Comparison of ENCODE assay signal across 15 mouse cellular contexts in the genomic region with DNA sequence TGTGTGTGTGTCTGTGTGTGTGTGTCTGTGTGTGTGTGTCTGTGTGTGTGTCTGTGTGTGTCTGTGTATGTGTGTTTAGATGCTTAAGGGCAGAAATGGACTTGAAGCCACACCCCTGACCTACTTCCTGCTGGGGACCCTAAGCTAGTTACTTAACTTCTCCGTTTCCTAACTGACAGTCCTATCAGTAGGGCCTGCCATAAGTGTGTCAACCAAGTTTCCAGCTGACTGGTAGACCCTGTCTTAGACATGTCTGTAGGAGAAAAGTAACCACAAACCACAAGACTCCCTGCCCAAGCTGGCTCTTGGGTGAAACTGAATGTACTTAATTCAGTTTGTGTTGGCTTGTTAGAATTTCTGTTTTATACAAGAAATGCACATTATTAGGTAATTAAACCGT. TPM values are rescaled to one million over a fixed set of nuclear protein-coding genes. Genes with fewer than 3 reads are reported as not detected.
DNase-seq lines count a peak whose midpoint lies in the region; ATAC-seq and TF ChIP-seq lines count a peak whose summit lies in the region.
"Had no signal": no experiment of that assay in that cellular context is flagged by ENCODE, and none has a peak within 500 bp of the region (broad histone marks: within the 10 kb centered on the region; RNA-seq: fewer than 3 reads in every experiment).

No protein-coding gene starts in this region.

- no peak for DNase-seq in hindbrain, postnatal 0 days (ENCODE audit: low spot score)
- no peak for DNase-seq in hindbrain, embryonic 10.5 days (ENCODE audit: low spot score)
- peak; percentile 60 for DNase-seq in CH12.LX (ENCODE audit: extremely low read depth)
- DNase-seq in splenic B cell, adult 2 months (ENCODE audit: low read depth, low spot score), result peak; percentile 72
- no peak for DNase-seq in hindbrain, embryonic 14.5 days (ENCODE audit: low spot score)
- DNase-seq in right cerebral cortex, postnatal 36 days (ENCODE audit: low spot score in 2 of 2), result no peak
- no peak for DNase-seq in cerebellum, adult 9-11 months
- DNase-seq: right cerebral cortex, postnatal 14 days had no signal

- no peak overlapping the region for H3K9ac ChIP-seq in hindbrain, postnatal 0 days (replicated peaks; ENCODE audit: low read length)
- H3K9ac ChIP-seq in CH12.LX (ENCODE audit: insufficient read depth, low read depth), result no peak overlapping the region
- no peak overlapping the region for H3K9ac ChIP-seq in hindbrain, embryonic 14.5 days
- H3K9ac ChIP-seq: embryonic facial prominence, embryonic 12.5 days; neural tube, embryonic 12.5 days had no signal

- H3K9me3 ChIP-seq in hindbrain, postnatal 0 days (ENCODE audit: low read length), result no peaks in the 10 kb centered on the region
- no peaks in the 10 kb centered on the region for H3K9me3 ChIP-seq in hindbrain, embryonic 10.5 days
- no peaks in the 10 kb centered on the region for H3K9me3 ChIP-seq in CH12.LX (replicated peaks; ENCODE audit: low read length)
- H3K9me3 ChIP-seq in hindbrain, embryonic 14.5 days (ENCODE audit: control insufficient read depth, low read length), result no peaks in the 10 kb centered on the region
- H3K9me3 ChIP-seq: embryonic facial prominence, embryonic 12.5 days; heart, embryonic 10.5 days; neural tube, embryonic 12.5 days had no signal

- H3K79me2 ChIP-seq in CH12.LX (replicated peaks; ENCODE audit: control insufficient read depth, extremely low read depth, insufficient read depth, poor library complexity, severe bottlenecking), result no peaks in the 10 kb centered on the region

- H3K4me2 ChIP-seq in hindbrain, postnatal 0 days (ENCODE audit: low read depth, low read length), result peak overlapping the region; percentile 13; the same call in 1 of the 2 replicates
- H3K4me2 ChIP-seq in CH12.LX (ENCODE audit: insufficient read depth, low read depth, poor library complexity, severe bottlenecking), result no peak overlapping the region
- H3K4me2 ChIP-seq in hindbrain, embryonic 14.5 days (replicated peaks), result no peak overlapping the region
- H3K4me2 ChIP-seq: embryonic facial prominence, embryonic 12.5 days; neural tube, embryonic 12.5 days had no signal

- dilution Hi-C loops in CH12.LX (cut with MboI; ENCODE audit: extremely low pct_ligation_motif_present, extremely low pct_unique_long_range_greater_than_20kb, low sequenced_read_pairs), result loop anchor here (25.0 kb wide), 1 partner anchor 95 kb away; no protein-coding TSS in a partner anchor

- peak overlapping the region; percentile 28; the same call in 1 of the 2 replicates for H3K27ac ChIP-seq in hindbrain, postnatal 0 days
- H3K27ac ChIP-seq in hindbrain, embryonic 10.5 days, result no peak overlapping the region
- no peak overlapping the region for H3K27ac ChIP-seq in CH12.LX (ENCODE audit: insufficient read depth, low read depth)
- H3K27ac ChIP-seq in hindbrain, embryonic 14.5 days, result no peak overlapping the region
- H3K27ac ChIP-seq: macrophage; neural tube, embryonic 12.5 days had no signal

- no peaks in the 10 kb centered on the region for H3K36me3 ChIP-seq in hindbrain, postnatal 0 days (ENCODE audit: insufficient read depth, low read length)
- no peaks in the 10 kb centered on the region for H3K36me3 ChIP-seq in hindbrain, embryonic 10.5 days
- H3K36me3 ChIP-seq in CH12.LX (replicated peaks in 1 of 2; ENCODE audit: control insufficient read depth in 1 of 2, insufficient read depth in 1 of 2, low read length in 1 of 2), result no peaks in the 10 kb centered on the region
- H3K36me3 ChIP-seq in splenic B cell, adult 2 months (ENCODE audit: control insufficient read depth, insufficient read depth, low read length, poor library complexity, severe bottlenecking), result no peaks in the 10 kb centered on the region
- H3K36me3 ChIP-seq in hindbrain, embryonic 14.5 days (replicated peaks; ENCODE audit: control insufficient read depth, insufficient read depth), result no peaks in the 10 kb centered on the region
- H3K36me3 ChIP-seq: embryonic facial prominence, embryonic 12.5 days; heart, embryonic 10.5 days; neural tube, embryonic 12.5 days had no signal

- H3K4me1 ChIP-seq in hindbrain, postnatal 0 days (ENCODE audit: insufficient read depth, low read length), result no peaks in the 10 kb centered on the region
- peaks cover 23% of the 10 kb centered on the region for H3K4me1 ChIP-seq in hindbrain, embryonic 10.5 days (replicated peaks)
- peaks cover 0 to 19% of the 10 kb centered on the region in 2 experiments; a peak in 2 of 4 replicates for H3K4me1 ChIP-seq in CH12.LX (ENCODE audit: control insufficient read depth in 1 of 2, insufficient read depth in 2 of 2)
- no peaks in the 10 kb centered on the region for H3K4me1 ChIP-seq in hindbrain, embryonic 14.5 days (replicated peaks; ENCODE audit: control insufficient read depth, insufficient read depth, low read length)

- in situ Hi-C loops in CH12.LX (cut with MboI; ENCODE audit: low pct_ligation_motif_present, low pct_unique_long_range_greater_than_20kb, low sequenced_read_pairs), result loop anchor here (10.0 kb wide), 1 partner anchor 83 kb away; no protein-coding TSS in a partner anchor

- H3K27me3 ChIP-seq in hindbrain, postnatal 0 days (ENCODE audit: insufficient read depth, low read length), result no peaks in the 10 kb centered on the region
- no peaks in the 10 kb centered on the region for H3K27me3 ChIP-seq in hindbrain, embryonic 10.5 days (ENCODE audit: insufficient read depth, poor library complexity, severe bottlenecking)
- H3K27me3 ChIP-seq in CH12.LX (replicated peaks), result no peaks in the 10 kb centered on the region
- no peaks in the 10 kb centered on the region for H3K27me3 ChIP-seq in splenic B cell, adult 2 months (ENCODE audit: control insufficient read depth, insufficient read depth, low read length, poor library complexity, severe bottlenecking)
- no peaks in the 10 kb centered on the region for H3K27me3 ChIP-seq in hindbrain, embryonic 14.5 days (ENCODE audit: control insufficient read depth, insufficient read depth, low read length)
- H3K27me3 ChIP-seq: embryonic facial prominence, embryonic 12.5 days; neural tube, embryonic 12.5 days had no signal

- no peak for ATAC-seq in hindbrain, postnatal 0 days
- ATAC-seq in inflammation-experienced regulatory T-cells, adult 6 months, result peak; percentile 67
- ATAC-seq in hindbrain, embryonic 14.5 days (ENCODE audit: low FRiP score), result no peak

- no peak for TF ChIP-seq POLR2A in CH12.LX (IDR thresholded peaks at IDR 0.05; ENCODE audit: low read depth, low read length)

- WGBS in hindbrain, postnatal 0 days, result 58% methylated on average over 2 of the region's 2 CpGs
- 73% methylated on average over 2 of the region's 2 CpGs for WGBS in hindbrain, embryonic 10.5 days
- 54% methylated on average over 2 of the region's 2 CpGs for WGBS in hindbrain, embryonic 14.5 days

- no peak overlapping the region for H3K4me3 ChIP-seq in hindbrain, postnatal 0 days (ENCODE audit: low read length)
- H3K4me3 ChIP-seq in hindbrain, embryonic 10.5 days, result no peak overlapping the region
- no peak overlapping the region for H3K4me3 ChIP-seq in CH12.LX (replicated peaks in 1 of 3; ENCODE audit: low read depth in 2 of 3, low read length in 2 of 3, poor library complexity in 1 of 3)
- no peak overlapping the region for H3K4me3 ChIP-seq in hindbrain, embryonic 14.5 days (replicated peaks; ENCODE audit: low read length)
- H3K4me3 ChIP-seq: embryonic facial prominence, embryonic 12.5 days; heart, embryonic 10.5 days; neural tube, embryonic 12.5 days had no signal

- no peak for TF ChIP-seq EP300 in CH12.LX (IDR thresholded peaks at IDR 0.05; ENCODE audit: low read length)

- TF ChIP-seq RAD21 in CH12.LX (IDR thresholded peaks at IDR 0.05; ENCODE audit: low read depth, low read length), result no peak

- TF ChIP-seq CTCF in hindbrain, postnatal 0 days (IDR thresholded peaks at IDR 0.05; ENCODE audit: low read depth), result no peak
- TF ChIP-seq CTCF in CH12.LX (conservative IDR thresholded peaks at IDR 0.05 in 1 of 2, IDR thresholded peaks at IDR 0.05 in 1 of 2; ENCODE audit: low read depth in 2 of 2, low read length in 2 of 2), result no peak

TF ChIP-seq in CH12.LX, 34 proteins besides CTCF, POLR2A, EP300 and RAD21:
- TF ChIP-seq ZNF384 (IDR thresholded peaks at IDR 0.05; ENCODE audit: low read depth, low read length) (no peak), MAZ (IDR thresholded peaks at IDR 0.05; ENCODE audit: low read depth, low read length) (no peak), MAX (IDR thresholded peaks at IDR 0.05; ENCODE audit: low read length) (no peak), ETS1 (conservative IDR thresholded peaks at IDR 0.05; ENCODE audit: low read depth, low read length) (0 out of 2 replicates have a peak, but pooled peaks have one; percentile 7), MAFK (IDR thresholded peaks at IDR 0.05; ENCODE audit: insufficient replicate concordance, low read length) (no peak), JUND (conservative IDR thresholded peaks at IDR 0.05; ENCODE audit: low read depth, low read length) (no peak)
TF ChIP-seq in CH12.LX: peak in this region for 1.

RNA-seq across cellular contexts. Expression of a gene that starts 1.1 kb away (rescaled TPM):
- 15.7 and 18.5 TPM in 2 replicates for total RNA-seq in hindbrain, postnatal 0 days (2014; rRNA removed)
- 18.2 and 19.9 TPM in 2 replicates for polyA plus RNA-seq in hindbrain, postnatal 0 days (2015; fragmentation: Nextera tagmentation; extraction: Ambion mirVana)
- 0.09 and 0.21 TPM in 2 replicates for polyA plus RNA-seq in hindbrain, embryonic 10.5 days (2016; fragmentation: Nextera tagmentation; extraction: Ambion mirVana)
- not detected in 2 replicates for total RNA-seq in CH12.LX (2012; rRNA removed)
- not detected in 2 replicates for total RNA-seq in CH12.LX (2014; rRNA removed)
- polyA plus RNA-seq in CH12.LX (2012; ENCODE audit: insufficient read length, low read depth), result not detected in 2 replicates
- polyA plus RNA-seq in inflammation-experienced regulatory T-cells, adult 6 months (2017; shearing (Covaris generic)), result not detected
- 9.2 and 11.9 TPM in 2 replicates for polyA plus RNA-seq in hindbrain, embryonic 14.5 days (2014; fragmentation: Nextera tagmentation; extraction: Ambion mirVana)
- polyA plus RNA-seq: C2C12, macrophage had no signal

RNA-seq across cellular contexts. Expression of a gene that starts 25.7 kb away (rescaled TPM):
- 9.6 and 13.1 TPM in 2 replicates for total RNA-seq in hindbrain, postnatal 0 days (2014; rRNA removed)
- 8.9 and 9.8 TPM in 2 replicates for polyA plus RNA-seq in hindbrain, postnatal 0 days (2015; fragmentation: Nextera tagmentation; extraction: Ambion mirVana)
- 0.14 and 0.16 TPM in 2 replicates for polyA plus RNA-seq in hindbrain, embryonic 10.5 days (2016; fragmentation: Nextera tagmentation; extraction: Ambion mirVana)
- total RNA-seq in CH12.LX (2012; rRNA removed) (not detected in 2 replicates), CH12.LX (2014; rRNA removed) (not detected in 2 replicates)
- polyA plus RNA-seq in CH12.LX (2012; ENCODE audit: insufficient read length, low read depth), result not detected in 2 replicates
- not detected for polyA plus RNA-seq in inflammation-experienced regulatory T-cells, adult 6 months (2017; shearing (Covaris generic))
- polyA plus RNA-seq in hindbrain, embryonic 14.5 days (2014; fragmentation: Nextera tagmentation; extraction: Ambion mirVana), result 3.5 and 3.7 TPM in 2 replicates
- polyA plus RNA-seq: C2C12; intestine, embryonic 14.5 days; macrophage had no signal

Comparison
In these comparisons a context has a peak if more than half of its experiments do, and no peak if none do; other contexts are left out.
1. DNase-seq: peak in CH12.LX (single experiment) and splenic B cell, adult 2 months (single experiment); none in hindbrain, postnatal 0 days (single experiment), hindbrain, embryonic 10.5 days (single experiment), hindbrain, embryonic 14.5 days (single experiment), right cerebral cortex, postnatal 36 days (0 of 2) and cerebellum, adult 9-11 months (single experiment).